Mouse (Mus musculus) neutrophil, adult 59 days (primary cell): ENCODE results near the gene E130308A19Rik. TPM values are rescaled to one million over a fixed set of nuclear protein-coding genes. Genes with fewer than 3 reads are reported as not detected.

Source experiments
- total RNA-seq, 2 experiments: library from RNA; stranded (reverse); gene quantifications; 1 replicate in 1 of 2; 2 replicates in 1 of 2; pipeline ENCODE4 v1.2.4; 2023

The E130308A19Rik gene
- 1 to 10 TPM; 3.8 to 6.4 TPM for total RNA-seq

GRCm38 (mm10) chr4:59625998-59626910, at the start of gene E130308A19Rik:
E130308A19Rik (plus strand) TSS chr4:59626211.

GRCm38 (mm10) chr4:59581314-59582185, 44.5 kb upstream of the E130308A19Rik start, which contains the start of gene Hsdl2:
Hsdl2 (plus strand) TSS chr4:59581563.

GRCm38 (mm10) chr4:59801489-59801888, 175.5 kb downstream of the E130308A19Rik start, which contains the start of gene Inip:
Inip (minus strand) TSS chr4:59801589.

GRCm38 (mm10) chr4:59805181-59805967, 179.4 kb downstream of the E130308A19Rik start, which contains the start of gene Snx30:
Snx30 (plus strand) TSS chr4:59805840.

Other genes with a start within 250 kb of the E130308A19Rik start
- gene Susd1, start 187.6 kb upstream of the E130308A19Rik start, total RNA-seq, result 10 to 100 TPM; 42.5 to 58.8 TPM
- gene Ptbp3, start 76.8 kb upstream of the E130308A19Rik start, total RNA-seq, result 100 to 1,000 TPM; 297 to 338 TPM
- 10 to 100 TPM; 16.2 to 16.3 TPM for gene Hsdl2, start 44.6 kb upstream of the E130308A19Rik start, total RNA-seq
- gene Inip, start 175.4 kb downstream of the E130308A19Rik start, total RNA-seq, result 10 to 100 TPM; 26.9 to 28.5 TPM
- 10 to 100 TPM; 20.1 to 25.1 TPM for gene Snx30, start 179.6 kb downstream of the E130308A19Rik start, total RNA-seq